Mouse (Mus musculus): ENCODE results near the gene 1700122O11Rik.

GRCm38 (mm10) chr17:48067083-48067614, 29.1 kb upstream of the 1700122O11Rik start:
- no peak for TF ChIP-seq GATA1 (IDR thresholded peaks at IDR 0.05; ENCODE audit: borderline replicate concordance, low read length)
- TF ChIP-seq FLI1 (IDR thresholded peaks at IDR 0.05; ENCODE audit: low read length), result no peak

Data from megakaryocyte, embryonic 14.5 days (primary cell).